Mouse (Mus musculus) ovary, postnatal 10 days (tissue): ENCODE data around the gene Nkd2.

Experiments used
- DNase-seq: peaks from one replicate; pipeline ENCODE4 v3.0.0; 2022; ENCODE audit warnings: low spot score

Gene Nkd2

DNA sequence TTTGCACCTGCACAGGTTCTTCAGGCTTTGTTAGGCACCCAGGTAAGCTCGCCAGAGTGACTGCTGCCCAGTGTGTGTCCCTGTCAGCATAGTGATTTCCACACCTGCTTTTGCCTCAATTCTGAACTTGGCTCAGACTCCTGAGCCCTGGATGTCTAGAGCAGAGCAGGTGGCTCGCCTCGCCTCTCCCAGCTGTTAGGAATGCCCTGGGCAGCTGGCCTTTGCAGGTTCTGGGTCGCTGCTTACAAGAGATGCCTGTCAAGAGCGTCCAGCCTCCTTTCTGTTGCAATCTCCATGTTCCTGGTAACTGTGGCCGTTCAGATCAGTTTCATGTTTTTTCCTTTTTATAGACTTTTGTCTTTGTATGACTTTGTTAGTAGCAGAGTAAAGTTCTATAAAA is 31.1 kb downstream of the Nkd2 start:
- DNase-seq, result no peak

DNA sequence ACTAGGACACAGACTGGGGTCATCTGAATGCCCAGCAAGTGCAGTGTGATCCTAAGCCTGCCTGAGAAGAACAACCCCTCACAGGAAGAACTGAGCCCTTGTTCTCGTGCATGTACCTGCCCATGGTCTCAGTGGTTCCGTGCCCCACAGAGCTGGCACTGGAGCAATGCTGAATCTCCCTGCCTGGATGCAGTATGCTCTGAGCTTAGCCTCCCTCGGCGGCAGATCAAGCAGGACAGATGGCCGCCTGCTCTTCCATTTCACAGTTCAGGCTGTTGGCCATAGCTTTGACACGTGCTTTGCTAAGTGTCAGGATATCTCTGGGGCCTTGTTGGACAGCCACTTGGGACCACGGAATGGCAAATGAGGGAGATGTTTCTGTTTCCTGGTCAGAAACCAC is 33.2 kb downstream of the Nkd2 start:
- DNase-seq, result no peak

DNA sequence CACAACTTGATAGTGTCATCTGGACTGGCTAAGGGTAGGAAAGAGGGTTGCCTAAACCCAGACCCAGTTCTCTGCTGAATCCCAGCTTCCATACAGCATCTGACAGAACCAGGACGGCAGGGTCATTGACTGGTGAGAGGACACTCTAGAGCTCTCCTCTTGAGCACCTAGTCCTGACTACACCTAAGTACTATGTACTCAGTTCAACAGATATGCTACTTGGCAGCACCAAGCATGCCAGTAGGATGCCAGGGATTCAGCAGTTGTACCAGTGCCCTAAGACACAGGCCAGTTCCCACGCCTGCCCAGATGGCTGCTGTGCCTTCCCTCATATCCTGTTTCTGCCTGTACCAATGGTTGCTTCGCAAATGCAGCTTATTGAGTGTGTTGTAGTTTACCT is 34.5 kb downstream of the Nkd2 start:
- no peak for DNase-seq

DNA sequence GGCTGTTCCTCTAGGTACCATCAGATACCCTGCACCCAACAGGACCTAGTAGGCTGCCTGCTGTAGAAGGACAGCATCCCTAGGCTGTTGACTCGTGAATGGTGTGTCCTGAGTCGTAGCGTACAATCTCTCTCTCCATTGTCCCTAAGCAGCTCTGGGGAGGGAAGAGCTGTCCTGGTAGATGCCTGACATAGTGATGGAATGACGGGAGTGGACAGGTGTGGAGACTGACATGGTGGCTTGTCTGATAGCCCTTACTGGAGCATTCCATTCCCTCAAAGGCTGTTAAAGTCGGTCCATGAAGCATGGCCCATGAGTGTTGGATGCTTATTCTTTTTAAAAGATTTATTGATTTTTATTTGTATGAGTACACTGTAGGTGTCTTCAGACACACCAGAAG is 42.5 kb downstream of the Nkd2 start:
- no peak for DNase-seq

DNA sequence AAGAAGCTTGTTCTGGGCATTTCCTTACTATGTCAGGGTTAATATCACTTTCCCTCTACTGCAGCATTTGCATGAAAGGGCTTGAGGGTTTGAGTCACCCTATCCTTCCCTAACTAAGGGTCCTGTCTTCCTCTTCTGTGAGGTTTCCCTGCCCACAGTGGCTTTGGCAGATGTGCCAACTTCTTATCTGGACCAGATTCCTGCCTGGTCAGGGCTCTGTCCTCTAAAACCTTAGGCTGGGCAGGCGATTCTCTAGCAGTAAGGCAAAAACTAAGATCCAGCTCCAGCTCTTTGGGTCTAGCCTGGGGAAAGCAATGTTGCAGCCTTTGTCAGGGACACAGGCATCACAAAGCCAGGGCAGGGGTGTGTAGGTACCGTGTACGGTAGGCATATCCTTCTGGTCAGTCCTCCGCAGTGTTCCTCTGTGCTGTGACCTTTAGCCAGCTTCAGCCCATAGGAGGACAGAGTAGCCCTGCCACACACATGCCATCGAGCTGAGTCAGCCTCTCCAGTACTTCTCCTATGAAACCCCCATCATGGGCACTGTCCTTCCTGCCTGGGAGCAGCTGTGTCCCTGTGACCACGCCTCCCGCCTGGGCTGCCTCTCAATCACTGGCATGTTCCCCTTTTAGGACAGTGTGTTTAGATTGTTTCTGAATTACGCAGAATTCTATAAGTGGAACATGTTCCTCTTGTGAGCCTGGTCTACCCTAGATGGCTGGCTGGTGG is 43.8 kb downstream of the Nkd2 start:
- no peak for DNase-seq

DNA sequence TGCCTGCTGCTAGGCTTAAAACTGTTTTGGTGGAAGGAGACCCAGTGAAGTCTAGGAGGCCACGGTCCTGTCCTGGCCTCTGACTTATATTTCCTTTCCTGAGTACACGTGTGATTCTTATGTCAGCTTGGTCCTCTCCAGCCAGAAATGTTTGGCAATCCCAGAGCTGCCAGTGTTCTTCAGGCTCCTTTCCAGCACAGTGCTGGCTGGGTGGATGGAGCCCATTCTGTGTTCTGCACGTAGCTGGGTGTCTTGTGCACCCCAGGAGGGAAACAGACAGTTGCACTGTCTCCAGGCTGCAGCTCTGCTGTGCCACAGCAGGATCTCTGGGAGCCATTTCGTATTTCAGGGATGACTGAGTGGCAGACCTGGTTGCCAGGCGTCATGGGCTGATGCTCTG is 48.3 kb downstream of the Nkd2 start:
- no peak for DNase-seq

DNA sequence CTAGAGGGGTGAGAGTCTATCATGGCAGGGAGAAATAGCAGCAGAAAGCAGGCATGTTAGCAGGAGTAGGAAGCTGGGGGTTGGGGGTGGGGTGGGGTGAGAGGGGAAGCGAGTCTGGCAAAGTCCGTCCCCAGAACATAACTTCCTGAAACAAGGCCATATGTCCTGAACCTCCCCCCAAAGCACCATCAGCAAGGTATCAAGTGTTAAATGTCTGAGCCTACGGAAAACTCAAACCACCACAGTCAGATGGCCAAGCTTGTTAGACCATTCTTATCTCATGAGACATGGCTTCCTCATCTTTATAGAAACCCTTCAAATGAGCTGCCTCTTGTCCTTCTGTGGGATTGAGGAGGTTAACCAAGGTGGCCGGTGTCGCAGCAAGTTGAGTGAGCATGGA is 54.3 kb downstream of the Nkd2 start:
- DNase-seq, result no peak

DNA sequence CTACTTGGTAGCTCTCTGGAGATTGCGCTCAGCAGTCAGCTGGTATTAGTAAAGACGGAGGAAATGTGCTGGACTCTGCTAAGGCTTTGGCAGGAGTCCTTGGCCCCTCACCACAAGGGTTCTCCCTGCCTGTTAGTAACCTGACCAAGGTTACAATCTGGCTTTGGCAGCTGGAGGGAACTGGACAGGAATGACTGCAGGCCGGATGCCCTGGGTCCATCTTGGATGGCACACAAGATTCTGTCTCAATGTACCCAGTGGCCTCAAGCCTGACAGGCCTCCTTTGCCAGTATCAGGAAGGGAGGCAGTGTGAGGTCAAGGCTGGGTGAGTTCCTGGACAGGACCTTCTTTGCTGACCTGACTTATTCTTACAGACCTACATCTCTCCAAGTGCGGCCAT is 55.3 kb downstream of the Nkd2 start:
- DNase-seq, result no peak

DNA sequence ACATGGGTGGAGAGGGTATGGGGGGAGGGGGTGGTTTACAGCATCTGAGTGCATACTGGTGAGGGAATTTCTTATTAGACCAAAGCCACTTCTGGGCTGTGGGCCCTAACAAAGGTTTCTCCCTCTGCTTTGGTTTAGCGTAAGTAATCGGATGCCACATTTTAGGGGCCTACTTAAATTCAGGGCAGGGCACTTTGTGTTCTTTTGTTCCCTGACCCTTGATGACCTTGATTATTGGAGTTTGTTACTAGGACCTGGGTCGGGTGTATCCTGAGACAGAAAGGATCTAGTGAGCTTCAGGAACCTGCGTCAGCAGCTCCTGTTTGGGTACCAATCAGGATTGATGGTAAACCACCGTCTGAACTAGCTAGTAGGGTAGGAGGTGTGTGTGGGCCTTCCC is 64.9 kb downstream of the Nkd2 start:
- no peak for DNase-seq

DNA sequence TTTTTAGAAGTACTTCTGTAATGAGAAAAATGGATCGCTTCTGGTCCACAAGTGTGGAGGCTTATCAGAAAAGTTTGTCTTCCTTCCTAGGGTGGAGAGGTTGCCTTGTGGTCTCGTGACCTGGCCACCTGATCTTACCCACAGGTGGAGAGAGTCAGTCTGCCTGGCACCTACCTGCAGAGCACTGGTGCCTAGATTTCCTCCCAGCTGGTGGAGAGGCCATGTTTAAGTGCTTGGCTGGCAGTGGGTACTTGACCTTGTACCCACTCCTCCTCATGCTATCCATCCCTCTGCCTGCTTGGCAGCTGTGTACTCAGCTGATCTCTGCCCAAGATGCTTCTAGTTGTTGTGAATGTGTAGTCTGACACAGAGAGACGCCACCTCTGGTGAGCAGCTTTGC is 69.9 kb downstream of the Nkd2 start:
- DNase-seq, result no peak

DNA sequence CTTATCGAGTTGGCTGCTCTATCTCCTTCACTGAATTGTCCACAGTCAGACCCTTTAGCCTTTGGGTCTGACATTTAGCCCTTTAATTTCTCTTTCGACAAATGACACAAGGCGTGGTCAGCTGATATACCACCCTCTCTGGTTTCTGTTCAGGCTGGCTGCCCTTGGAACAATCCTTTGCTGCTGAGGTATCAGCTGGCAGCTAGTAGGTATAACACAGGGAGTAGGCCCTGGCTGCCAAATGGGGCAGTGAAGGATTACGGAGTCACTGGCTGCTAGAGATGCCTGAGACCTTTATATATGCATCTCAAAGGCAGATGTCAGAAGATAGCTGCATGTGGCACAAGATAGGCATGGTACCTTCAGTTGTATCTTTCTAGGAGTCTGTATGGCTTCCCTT is 71.6 kb downstream of the Nkd2 start:
- DNase-seq, result no peak

DNA sequence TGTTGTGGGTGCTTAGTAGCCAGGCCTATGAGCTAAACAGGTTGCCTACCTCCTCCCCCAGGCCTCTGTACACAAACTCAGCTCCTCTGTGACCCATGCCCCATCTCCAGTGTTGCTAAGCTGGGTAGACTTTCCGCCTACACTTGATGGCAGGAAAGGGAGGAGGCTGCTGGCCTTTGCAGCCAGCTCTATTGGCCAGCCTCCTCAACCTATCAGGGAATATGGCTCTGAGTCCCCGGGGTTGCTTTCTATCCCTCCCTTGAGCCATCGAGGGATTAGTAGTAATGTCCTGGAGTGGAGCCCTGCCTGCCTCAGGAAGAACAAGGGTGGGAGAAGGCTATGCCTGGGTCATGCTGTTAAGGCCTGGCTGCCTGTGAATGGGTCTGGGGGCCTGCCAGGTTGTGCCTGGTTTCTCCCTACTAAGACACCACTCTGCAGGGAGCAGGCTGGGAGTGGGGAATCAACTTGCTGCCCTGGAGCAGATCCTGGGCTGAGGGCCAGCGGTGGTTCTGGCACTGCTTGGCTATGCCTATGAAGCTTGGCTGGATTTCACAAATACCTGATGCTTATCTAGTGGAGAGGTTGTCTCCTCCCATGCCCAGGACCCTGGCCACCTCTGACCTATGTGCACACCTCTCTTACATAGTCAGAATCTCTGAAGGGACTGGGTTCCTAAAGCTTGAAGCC is 73.8 kb downstream of the Nkd2 start:
- DNase-seq, result no peak

DNA sequence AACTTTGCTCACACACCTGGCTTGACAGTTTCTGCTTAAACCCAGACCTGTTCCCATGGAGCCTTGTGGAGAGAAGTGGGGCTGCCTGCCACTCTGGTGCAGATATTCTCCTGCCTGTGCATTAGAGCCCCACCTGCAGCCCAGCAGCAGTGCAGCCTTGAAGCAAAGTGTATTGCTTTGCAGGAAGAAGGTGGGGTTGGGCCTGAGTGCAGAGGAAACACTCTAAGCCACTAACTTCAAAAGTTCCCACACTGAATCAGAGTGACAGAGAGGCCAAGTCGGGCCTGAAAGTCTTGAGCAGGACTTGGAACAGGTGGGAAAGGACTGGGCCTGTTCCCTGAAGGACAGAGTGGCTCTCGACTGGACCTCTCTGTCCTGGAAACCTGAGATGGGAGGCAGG is 74.8 kb downstream of the Nkd2 start:
- no peak for DNase-seq

DNA sequence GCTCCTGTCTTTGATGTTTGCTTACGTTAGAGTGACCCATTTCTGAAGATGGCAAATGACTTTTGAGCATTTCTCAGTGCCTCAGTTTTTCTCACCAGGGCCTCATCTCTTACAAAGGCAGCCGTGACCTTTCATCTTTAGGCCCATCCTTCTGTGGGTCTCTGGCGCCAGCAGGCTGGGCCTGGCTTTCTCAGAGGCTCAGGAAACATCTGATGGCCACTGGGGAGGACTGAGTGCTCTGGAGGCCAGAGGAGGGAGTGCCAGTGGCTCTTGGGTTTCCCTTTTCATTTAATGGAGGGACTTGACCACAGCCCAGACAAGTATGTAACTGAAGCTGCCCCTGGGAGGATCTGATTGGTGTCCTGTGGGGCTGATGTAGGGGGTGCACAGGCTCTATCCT is 76.3 kb downstream of the Nkd2 start:
- DNase-seq, result no peak

DNA sequence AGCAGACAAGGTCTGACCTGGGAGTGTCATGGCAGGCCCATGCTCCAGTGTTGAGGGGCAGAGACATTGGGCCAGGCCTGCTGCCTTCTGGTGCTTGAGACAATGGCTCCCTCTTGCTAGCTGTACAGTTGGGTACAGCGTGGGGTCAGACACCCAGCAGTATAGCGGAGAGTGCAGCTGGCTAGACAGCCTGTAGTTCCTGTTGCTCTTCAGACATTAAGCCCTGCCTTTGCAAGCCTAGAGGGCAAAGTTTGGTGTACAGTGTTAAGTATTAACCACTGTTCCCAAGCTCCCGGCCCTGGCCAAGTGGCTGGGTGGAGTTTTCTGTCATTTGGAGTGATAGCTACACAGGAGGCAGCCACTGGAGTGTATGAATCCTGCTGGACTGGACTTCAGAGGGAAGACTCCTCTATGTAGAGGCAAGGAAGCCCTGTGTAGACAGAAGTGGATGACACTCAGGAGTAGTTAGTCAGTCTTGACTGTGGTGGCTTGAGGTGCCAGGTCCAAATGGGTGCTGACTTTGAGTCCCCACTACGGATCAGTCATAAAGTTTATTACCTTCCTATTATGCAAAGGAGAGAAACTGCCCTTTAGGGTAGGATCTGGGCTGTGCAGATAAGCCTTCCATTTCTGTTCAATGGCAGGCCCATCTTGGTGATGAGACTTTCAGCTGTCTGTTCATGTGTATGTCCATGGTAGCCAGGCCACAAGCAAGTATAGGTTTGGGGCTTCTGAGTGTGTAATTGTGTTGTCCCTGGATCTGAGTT is 77.3 kb downstream of the Nkd2 start:
- no peak for DNase-seq
